Mouse (Mus musculus) erythroblast, embryonic 14.5 days (primary cell): Measurements from ENCODE around the gene Zbtb14. TPM values are rescaled to one million over a fixed set of nuclear protein-coding genes. Genes with fewer than 3 reads are reported as not detected.

Experiments used
- H3K27me3 ChIP-seq: 2 replicates; pipeline ENCODE4 v1.6.1; 2012; ENCODE audit warnings: inconsistent platforms; ENCODE audit not compliant: control insufficient read depth
- H3K36me3 ChIP-seq: 2 replicates; pipeline ENCODE4 v1.6.1; 2012; ENCODE audit warnings: mild to moderate bottlenecking, inconsistent platforms; ENCODE audit not compliant: control insufficient read depth
- H3K4me1 ChIP-seq: 2 replicates; pipeline ENCODE4 v1.6.1; 2012; ENCODE audit warnings: inconsistent platforms; ENCODE audit not compliant: control insufficient read depth
- H3K4me3 ChIP-seq: replicated peaks from 2 replicates; pipeline ENCODE3; 2012; ENCODE audit warnings: moderate library complexity, mild to moderate bottlenecking, inconsistent platforms
- H3K9me3 ChIP-seq: 2 replicates; pipeline ENCODE4 v1.6.1; 2012; ENCODE audit warnings: low read length, inconsistent platforms, mixed read lengths; ENCODE audit not compliant: control insufficient read depth
- GATA1 ChIP-seq: IDR thresholded peaks from 2 replicates; pipeline ENCODE4 v1.6.1; 2012; ENCODE audit warnings: low read length, inconsistent platforms, mixed read lengths
- TAL1 ChIP-seq: IDR thresholded peaks from 3 replicates; pipeline ENCODE4 v1.6.1; 2012; ENCODE audit warnings: low read length, inconsistent platforms, mixed read lengths
- polyA plus RNA-seq: library from polyadenylated mRNA; stranded (reverse); fragments of >175 nt; gene quantifications from 2 replicates; pipeline ENCODE4 v1.2.3, GENCODE M21; 2012

Zbtb14 gene
- polyA plus RNA-seq, 1 experiment = 0.25 TPM

DNA sequence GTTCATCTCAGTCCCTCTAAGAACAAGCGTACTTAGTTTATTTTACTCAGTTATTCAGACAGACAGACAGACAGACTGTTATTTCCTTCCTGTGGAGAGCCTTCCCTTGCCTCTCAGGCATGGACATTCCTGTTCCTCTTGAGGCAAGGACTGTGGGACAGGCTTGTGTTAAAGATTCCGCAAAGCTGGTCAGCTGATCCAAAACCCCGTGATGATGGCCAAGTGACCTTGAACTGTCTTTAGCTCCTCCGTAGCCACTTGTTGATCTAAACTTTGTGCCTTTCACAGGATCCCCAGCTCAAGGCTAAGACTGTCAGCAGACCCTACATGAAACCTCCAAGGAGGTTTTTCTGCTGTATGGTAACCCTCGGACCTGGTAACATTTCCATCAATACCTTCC is 14.3 kb downstream of the Zbtb14 start:
- no peak for TF ChIP-seq TAL1
- TF ChIP-seq GATA1 = no peak
- H3K4me1 ChIP-seq = peaks cover 47% of the 10 kb centered on the region
- H3K4me3 ChIP-seq = no peak overlapping the region

DNA sequence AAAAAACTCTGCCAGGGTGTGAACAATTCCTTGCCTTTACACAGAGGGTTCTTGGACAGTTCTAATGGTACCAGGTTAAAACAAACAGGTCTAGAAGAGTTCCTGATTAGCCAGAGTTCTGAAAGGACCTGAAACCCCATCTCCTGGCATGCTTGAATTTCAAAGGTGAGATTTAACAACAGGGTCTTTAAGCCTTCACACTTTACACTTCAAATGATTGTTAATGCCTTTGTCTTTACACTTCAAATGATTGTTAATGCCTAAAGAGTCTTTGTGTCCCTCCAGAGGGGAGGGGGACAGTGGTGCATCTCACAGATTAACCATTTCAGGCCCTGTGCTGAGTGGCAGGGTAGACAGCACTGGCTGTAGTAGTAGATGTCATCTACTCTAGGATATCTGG is 15.2 kb downstream of the Zbtb14 start:
- Histone ChIP-seq H3K9me3 (no peaks in the 10 kb centered on the region), H3K36me3 (no peaks in the 10 kb centered on the region), H3K4me3 (no peak overlapping the region), H3K4me1 (peaks cover 47% of the 10 kb centered on the region), H3K27me3 (no peaks in the 10 kb centered on the region)
- no peak for TF ChIP-seq GATA1
- TF ChIP-seq TAL1 = no peak

More for the DNA sequence above, 14.3 kb downstream of the Zbtb14 start:
- Histone ChIP-seq H3K27me3 (no peaks in the 10 kb centered on the region), H3K36me3 (peaks cover 2% of the 10 kb centered on the region), H3K9me3 (no peaks in the 10 kb centered on the region)

DNA sequence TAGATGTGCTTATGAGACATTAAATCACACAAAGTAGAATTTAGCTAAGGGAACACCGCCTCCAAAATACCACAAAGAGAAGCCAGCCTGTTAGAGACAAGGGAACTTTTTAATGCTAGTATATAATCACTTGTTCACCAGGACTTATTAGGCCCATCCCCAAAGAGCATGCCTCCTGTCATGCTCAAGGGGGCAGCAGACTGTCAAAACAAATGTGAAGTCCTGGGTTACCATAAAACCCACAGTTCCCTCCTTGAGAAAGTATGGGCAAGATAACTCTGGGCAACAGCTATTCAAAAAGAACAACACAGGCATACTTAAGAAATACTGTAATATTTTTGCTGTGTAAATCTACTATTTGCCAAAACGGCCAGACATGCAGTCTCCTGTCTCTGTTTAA is 18.3 kb downstream of the Zbtb14 start:
- TF ChIP-seq TAL1 (no peak), GATA1 (no peak)
- peaks cover 3% of the 10 kb centered on the region for H3K27me3 ChIP-seq
- H3K36me3 ChIP-seq = no peaks in the 10 kb centered on the region
- H3K4me3 ChIP-seq = no peak overlapping the region
- peaks cover 33% of the 10 kb centered on the region for H3K4me1 ChIP-seq
- H3K9me3 ChIP-seq = no peaks in the 10 kb centered on the region

DNA sequence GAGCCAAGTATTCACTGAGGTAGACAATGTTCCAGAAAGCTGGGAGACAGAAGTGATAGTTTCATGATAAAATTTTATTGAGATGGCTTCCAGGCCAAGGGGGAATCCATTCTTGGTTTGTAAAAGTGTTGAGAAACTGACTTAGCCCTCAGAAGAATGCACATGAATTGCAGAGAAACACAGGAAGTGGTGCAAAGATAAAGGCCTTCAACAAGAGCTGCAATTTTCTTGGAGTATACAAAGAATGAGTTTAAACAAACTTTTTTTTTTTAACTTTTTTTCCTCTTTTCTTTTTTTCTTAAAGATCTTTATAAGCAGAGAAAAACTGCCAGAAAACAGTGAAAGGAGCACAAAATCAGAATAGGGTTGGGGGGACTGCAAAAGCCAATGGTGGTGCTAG is 33.3 kb downstream of the Zbtb14 start:
- Histone ChIP-seq H3K4me1 (peaks cover 27% of the 10 kb centered on the region), H3K9me3 (no peaks in the 10 kb centered on the region), H3K27me3 (no peaks in the 10 kb centered on the region), H3K4me3 (peak overlapping the region; percentile 100), H3K36me3 (peaks cover 2% of the 10 kb centered on the region; the same call in 1 of the 2 replicates)
- no peak for TF ChIP-seq GATA1
- no peak for TF ChIP-seq TAL1

DNA sequence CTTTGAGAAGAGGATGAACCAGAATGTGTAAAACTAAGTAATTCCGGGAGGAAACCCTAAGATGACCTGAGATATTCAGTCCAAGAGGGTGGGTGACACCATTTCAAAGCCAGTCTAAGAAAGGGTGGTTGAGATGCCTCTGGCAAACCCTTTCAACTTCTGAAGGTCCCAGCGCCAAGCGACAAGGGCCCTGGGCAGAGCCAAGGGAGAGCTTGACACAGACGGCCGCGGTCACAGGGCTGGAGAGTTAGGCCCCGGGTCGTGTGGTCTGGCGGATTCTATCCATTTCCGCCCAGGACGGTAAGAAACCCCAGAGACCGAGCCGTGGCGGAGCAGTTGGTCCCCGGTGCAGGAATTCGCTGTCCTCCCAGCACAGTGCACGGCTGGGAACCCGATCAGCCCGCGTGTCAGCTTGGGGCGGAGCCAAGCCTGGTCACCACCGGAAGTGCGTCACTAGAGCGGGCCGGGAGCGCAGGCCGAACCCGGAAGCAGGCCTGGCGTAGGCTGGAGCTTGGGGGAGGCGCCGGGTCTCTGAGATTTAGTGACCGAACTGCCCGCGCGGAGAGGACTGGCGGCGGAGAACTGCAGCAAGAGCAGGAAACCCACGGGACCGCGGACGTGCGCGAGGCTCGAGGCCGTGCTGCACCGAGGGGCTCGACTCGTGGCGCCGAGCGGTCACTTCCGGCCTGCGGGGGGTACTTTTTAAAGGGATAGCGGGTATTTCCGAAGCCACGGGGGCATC is 34.2 kb downstream of the Zbtb14 start:
- TF ChIP-seq GATA1 (no peak), TAL1 (no peak)
- Histone ChIP-seq H3K36me3 (peaks cover 4% of the 10 kb centered on the region; the same call in 1 of the 2 replicates), H3K27me3 (no peaks in the 10 kb centered on the region), H3K9me3 (no peaks in the 10 kb centered on the region), H3K4me3 (peak overlapping the region; percentile 100), H3K4me1 (peaks cover 30% of the 10 kb centered on the region)

- Histone ChIP-seq H3K4me3 (peak overlapping the region; percentile 100), H3K4me1 (peaks cover 32% of the 10 kb centered on the region), H3K36me3 (peaks cover 4% of the 10 kb centered on the region; the same call in 1 of the 2 replicates)
Observed at GRCm38 (mm10) chr17:69417724-69418373, 35.0 kb downstream of the Zbtb14 start.

GRCm38 (mm10) chr17:69421592-69421991 is 38.7 kb downstream of the Zbtb14 start:
- no peak for TF ChIP-seq GATA1
- no peak for TF ChIP-seq TAL1
- no peaks in the 10 kb centered on the region for H3K27me3 ChIP-seq
- no peaks in the 10 kb centered on the region for H3K9me3 ChIP-seq
- no peak overlapping the region for H3K4me3 ChIP-seq
- H3K36me3 ChIP-seq = peaks cover 4% of the 10 kb centered on the region; the same call in 1 of the 2 replicates
- H3K4me1 ChIP-seq = peaks cover 22% of the 10 kb centered on the region

More at GRCm38 (mm10) chr17:69417724-69418373, 35.0 kb downstream of the Zbtb14 start:
- H3K27me3 ChIP-seq = no peaks in the 10 kb centered on the region
- no peaks in the 10 kb centered on the region for H3K9me3 ChIP-seq
- TF ChIP-seq TAL1 (no peak), GATA1 (no peak)

DNA sequence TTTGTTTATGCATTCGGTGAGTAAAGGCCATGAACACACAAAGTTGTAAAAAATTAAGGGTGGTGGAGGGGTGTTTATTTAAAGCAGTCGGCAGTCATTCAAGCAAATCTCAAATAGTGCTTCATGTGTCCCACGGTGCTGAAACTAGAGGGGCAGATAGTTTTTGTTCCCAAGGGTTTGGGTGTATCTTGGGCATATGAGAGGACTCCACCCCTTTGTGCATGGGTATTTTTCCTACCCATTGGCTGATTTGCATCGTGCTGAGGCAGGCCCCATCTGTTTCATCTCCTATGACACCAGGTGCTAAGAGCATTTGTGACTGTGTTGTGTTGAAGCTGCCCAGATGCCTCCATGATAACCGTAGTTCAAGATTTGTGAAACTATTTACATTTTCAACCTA is 55.0 kb downstream of the Zbtb14 start:
- Histone ChIP-seq H3K27me3 (peaks cover 49% of the 10 kb centered on the region), H3K36me3 (no peaks in the 10 kb centered on the region), H3K4me1 (peaks cover 8% of the 10 kb centered on the region; the same call in 1 of the 2 replicates), H3K4me3 (no peak overlapping the region), H3K9me3 (peaks cover 3% of the 10 kb centered on the region; the same call in 1 of the 2 replicates)
- TF ChIP-seq TAL1 = no peak
- no peak for TF ChIP-seq GATA1

DNA sequence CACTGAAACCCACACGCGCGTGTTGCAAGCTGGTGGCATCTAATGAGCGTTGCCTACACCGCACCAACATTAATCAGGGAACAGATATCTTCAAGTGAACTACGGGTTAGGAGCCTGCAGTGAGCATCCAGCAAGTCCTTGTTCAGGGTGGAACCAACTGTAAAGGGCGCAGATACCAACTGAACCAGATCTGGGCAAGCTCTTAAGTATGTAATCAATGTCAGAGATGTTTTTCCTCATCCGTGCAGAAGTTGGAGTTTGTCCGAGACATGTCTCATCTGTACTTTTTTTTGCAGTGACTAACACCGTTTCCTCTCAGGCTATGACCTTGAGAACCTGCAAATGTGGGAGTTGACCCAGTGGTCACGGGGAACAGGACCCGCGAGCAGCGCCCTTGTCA is 55.6 kb downstream of the Zbtb14 start:
- Histone ChIP-seq H3K4me3 (no peak overlapping the region), H3K4me1 (peaks cover 8% of the 10 kb centered on the region; the same call in 1 of the 2 replicates), H3K36me3 (no peaks in the 10 kb centered on the region), H3K9me3 (peaks cover 3% of the 10 kb centered on the region; the same call in 1 of the 2 replicates), H3K27me3 (peaks cover 49% of the 10 kb centered on the region)
- TF ChIP-seq TAL1 = no peak
